Comparison of ENCODE assay signal across 8 mouse cellular contexts in the genomic region with DNA sequence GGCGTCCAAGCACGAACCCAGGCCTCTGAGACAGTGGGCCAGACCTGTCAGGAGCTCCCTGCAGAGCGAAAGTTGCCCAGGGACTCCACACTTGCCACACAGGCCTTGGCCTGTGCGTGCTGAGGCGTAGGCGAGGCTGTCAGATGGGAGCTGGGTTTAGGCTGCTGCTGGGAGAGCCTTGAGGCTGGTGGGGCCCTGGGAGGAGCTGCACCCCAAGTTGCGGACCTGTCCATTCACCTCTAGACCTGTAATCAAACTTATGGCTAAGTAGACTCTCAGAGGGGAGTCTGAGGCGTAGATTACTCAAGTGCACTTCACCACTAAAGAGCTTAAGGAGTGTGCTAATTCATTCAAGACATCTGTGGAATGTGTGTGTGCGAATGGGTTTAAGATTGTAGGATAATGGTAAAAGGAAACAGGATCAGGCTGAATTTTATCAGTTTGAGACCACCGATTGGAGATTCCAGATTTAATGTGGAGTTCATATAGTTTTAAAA. TPM values are rescaled to one million over a fixed set of nuclear protein-coding genes. Genes with fewer than 3 reads are reported as not detected.
DNase-seq lines count a peak whose midpoint lies in the region; ATAC-seq and TF ChIP-seq lines count a peak whose summit lies in the region.

No protein-coding gene starts in this region.

- no peak for TF ChIP-seq CTCF in left cerebral cortex, adult 2 months (IDR thresholded peaks at IDR 0.05)

- no peaks in the 10 kb centered on the region for H3K9me3 ChIP-seq in embryonic facial prominence, embryonic 15.5 days (replicated peaks)
- no peaks in the 10 kb centered on the region for H3K9me3 ChIP-seq in limb, embryonic 11.5 days (ENCODE audit: control insufficient read depth, low read length)
- no peaks in the 10 kb centered on the region for H3K9me3 ChIP-seq in neural tube, embryonic 14.5 days (ENCODE audit: control insufficient read depth, low read length)

- 7% methylated on average over 10 of the region's 10 CpGs for WGBS in embryonic facial prominence, embryonic 15.5 days
- 15% methylated on average over 10 of the region's 10 CpGs for WGBS in limb, embryonic 11.5 days
- 19% methylated on average over 10 of the region's 10 CpGs for WGBS in neural tube, embryonic 14.5 days

- peak overlapping the region; percentile 85 for H3K4me2 ChIP-seq in embryonic facial prominence, embryonic 15.5 days (replicated peaks)
- peak overlapping the region; percentile 81 for H3K4me2 ChIP-seq in limb, embryonic 11.5 days (ENCODE audit: low read depth, severe bottlenecking)
- peak overlapping the region; percentile 88 for H3K4me2 ChIP-seq in neural tube, embryonic 14.5 days (ENCODE audit: low read depth, low read length)

- intact Hi-C loops in left cerebral cortex, adult 2 months (cut with DNase I), result loop anchor here (5.0 kb wide), 1 partner anchor 69 kb away; no protein-coding TSS in a partner anchor
- intact Hi-C loops in left cerebral cortex, postnatal 36 days (cut with DNase I), result no loop called here

- peak overlapping the region; percentile 98 for H3K27ac ChIP-seq in left cerebral cortex, adult 2 months
- peak overlapping the region; percentile 91 for H3K27ac ChIP-seq in embryonic facial prominence, embryonic 15.5 days (replicated peaks)
- H3K27ac ChIP-seq in limb, embryonic 11.5 days (replicated peaks; ENCODE audit: low read depth, low read length), result peak overlapping the region; percentile 68
- H3K27ac ChIP-seq in neural tube, embryonic 14.5 days (ENCODE audit: low read depth, low read length), result peak overlapping the region; percentile 94

- no peaks in the 10 kb centered on the region for H3K27me3 ChIP-seq in embryonic facial prominence, embryonic 15.5 days
- H3K27me3 ChIP-seq in limb, embryonic 11.5 days (ENCODE audit: control insufficient read depth, insufficient read depth, low read length), result no peaks in the 10 kb centered on the region
- H3K27me3 ChIP-seq in neural tube, embryonic 14.5 days (ENCODE audit: control insufficient read depth, insufficient read depth, low read length), result no peaks in the 10 kb centered on the region

- no peaks in the 10 kb centered on the region for H3K36me3 ChIP-seq in embryonic facial prominence, embryonic 15.5 days
- no peaks in the 10 kb centered on the region for H3K36me3 ChIP-seq in limb, embryonic 11.5 days (ENCODE audit: control insufficient read depth, insufficient read depth, low read length)
- H3K36me3 ChIP-seq in neural tube, embryonic 14.5 days (ENCODE audit: control insufficient read depth, insufficient read depth, low read length), result no peaks in the 10 kb centered on the region

- H3K9ac ChIP-seq in embryonic facial prominence, embryonic 15.5 days, result peak overlapping the region; percentile 72
- peak overlapping the region; percentile 76 for H3K9ac ChIP-seq in limb, embryonic 11.5 days (ENCODE audit: low read length)
- H3K9ac ChIP-seq in neural tube, embryonic 14.5 days (replicated peaks; ENCODE audit: low read depth, low read length), result peak overlapping the region; percentile 82

- peaks cover 8% of the 10 kb centered on the region for H3K4me1 ChIP-seq in embryonic facial prominence, embryonic 15.5 days
- H3K4me1 ChIP-seq in limb, embryonic 11.5 days (ENCODE audit: control insufficient read depth, insufficient read depth, low read length), result peaks cover 5% of the 10 kb centered on the region; the same call in 1 of the 2 replicates
- peaks cover 5% of the 10 kb centered on the region; the same call in 1 of the 2 replicates for H3K4me1 ChIP-seq in neural tube, embryonic 14.5 days (ENCODE audit: control insufficient read depth, insufficient read depth, low read length)

- ATAC-seq in embryonic facial prominence, embryonic 15.5 days (ENCODE audit: insufficient number of reproducible peaks, low FRiP score, low TSS enrichment, low read depth), result no peak
- no peak; the same call in 1 of the 2 replicates for ATAC-seq in limb, embryonic 11.5 days (ENCODE audit: insufficient number of reproducible peaks, low FRiP score, low TSS enrichment, low read depth)
- no peak for ATAC-seq in neural tube, embryonic 14.5 days (ENCODE audit: low read depth)
- ATAC-seq in inflammation-experienced regulatory T-cells, adult 6 months, result no peak

- peak overlapping the region; percentile 58 for H3K4me3 ChIP-seq in left cerebral cortex, adult 2 months
- peak overlapping the region; percentile 77 for H3K4me3 ChIP-seq in embryonic facial prominence, embryonic 15.5 days (replicated peaks)
- H3K4me3 ChIP-seq in limb, embryonic 11.5 days (ENCODE audit: low read depth, low read length), result peak overlapping the region; percentile 65
- H3K4me3 ChIP-seq in neural tube, embryonic 14.5 days (ENCODE audit: low read depth, low read length), result peak overlapping the region; percentile 69

- DNase-seq in left cerebral cortex, adult 2 months (ENCODE audit: extremely low spot score in 1 of 2, low spot score in 2 of 2), result no peak
- no peak for DNase-seq in left cerebral cortex, postnatal 36 days (ENCODE audit: low spot score in 2 of 2)
- no peak for DNase-seq in limb, embryonic 11.5 days (ENCODE audit: low spot score)
- DNase-seq in layer of hippocampus, adult 9-10 months (ENCODE audit: low spot score), result no peak
- no peak for DNase-seq in cerebellum, postnatal 10 days

RNA-seq across cellular contexts. Expression of a gene that starts 0.6 kb away (rescaled TPM):
- total RNA-seq in left cerebral cortex, adult 2 months (2021), result 10 to 100 TPM; 17.4 to 17.8 TPM
- total RNA-seq in left cerebral cortex, postnatal 36 days (2021), result 10 to 100 TPM; 16.2 to 16.8 TPM
- 7.5 and 7.7 TPM in 2 replicates for polyA plus RNA-seq in embryonic facial prominence, embryonic 15.5 days (2015; fragmentation: Nextera tagmentation; extraction: Ambion mirVana)
- polyA plus RNA-seq in limb, embryonic 11.5 days (2014; fragmentation: Nextera tagmentation; extraction: Ambion mirVana), result 5.7 TPM in 2 replicates
- 9.8 and 12.1 TPM in 2 replicates for polyA plus RNA-seq in neural tube, embryonic 14.5 days (2014; fragmentation: Nextera tagmentation; extraction: Ambion mirVana)
- 10 to 100 TPM in 2 of 3 experiments, 1 to 10 TPM in 1; 7.8 to 17.7 (median 16.6) TPM for polyA plus RNA-seq in inflammation-experienced regulatory T-cells, adult 6 months (2017; shearing (Covaris generic))

RNA-seq across cellular contexts. Expression of a gene that starts 37.9 kb away (rescaled TPM):
- total RNA-seq in left cerebral cortex, adult 2 months (2021), result not detected
- total RNA-seq in left cerebral cortex, postnatal 36 days (2021), result not detected
- polyA plus RNA-seq in embryonic facial prominence, embryonic 15.5 days (2015; fragmentation: Nextera tagmentation; extraction: Ambion mirVana), result 0.85 and 1.1 TPM in 2 replicates
- not detected in 2 replicates for polyA plus RNA-seq in limb, embryonic 11.5 days (2014; fragmentation: Nextera tagmentation; extraction: Ambion mirVana)
- polyA plus RNA-seq in neural tube, embryonic 14.5 days (2014; fragmentation: Nextera tagmentation; extraction: Ambion mirVana), result 1.3 and 1.6 TPM in 2 replicates
- 1 to 10 TPM in 2 of 3 experiments, not detected in 1; 1.5 to 4.0 TPM for polyA plus RNA-seq in inflammation-experienced regulatory T-cells, adult 6 months (2017; shearing (Covaris generic))

RNA-seq across cellular contexts. Expression of a gene that starts 58.7 kb away (rescaled TPM):
- total RNA-seq in left cerebral cortex, adult 2 months (2021), result not detected
- total RNA-seq in left cerebral cortex, postnatal 36 days (2021), result not detected
- not detected in 2 replicates for polyA plus RNA-seq in embryonic facial prominence, embryonic 15.5 days (2015; fragmentation: Nextera tagmentation; extraction: Ambion mirVana)
- polyA plus RNA-seq in limb, embryonic 11.5 days (2014; fragmentation: Nextera tagmentation; extraction: Ambion mirVana), result not detected in 2 replicates
- polyA plus RNA-seq in neural tube, embryonic 14.5 days (2014; fragmentation: Nextera tagmentation; extraction: Ambion mirVana), result not detected in 2 replicates
- polyA plus RNA-seq in inflammation-experienced regulatory T-cells, adult 6 months (2017; shearing (Covaris generic)), result not detected

RNA-seq across cellular contexts. Expression of a gene that starts 59.9 kb away (rescaled TPM):
- 100 to 1,000 TPM; 169 to 173 TPM for total RNA-seq in left cerebral cortex, adult 2 months (2021)
- 100 to 1,000 TPM; 135 to 167 TPM for total RNA-seq in left cerebral cortex, postnatal 36 days (2021)
- 61.4 and 63.9 TPM in 2 replicates for polyA plus RNA-seq in embryonic facial prominence, embryonic 15.5 days (2015; fragmentation: Nextera tagmentation; extraction: Ambion mirVana)
- polyA plus RNA-seq in limb, embryonic 11.5 days (2014; fragmentation: Nextera tagmentation; extraction: Ambion mirVana), result 65.2 and 72.5 TPM in 2 replicates
- polyA plus RNA-seq in neural tube, embryonic 14.5 days (2014; fragmentation: Nextera tagmentation; extraction: Ambion mirVana), result 98.4 and 107 TPM in 2 replicates
- polyA plus RNA-seq in inflammation-experienced regulatory T-cells, adult 6 months (2017; shearing (Covaris generic)), result 10 to 100 TPM; 31.6 to 43.9 (median 38.0) TPM
